Mouse (Mus musculus) T-helper 2 cell (primary cell): ENCODE measurements around the gene Col6a3.

Experiments
- in situ Hi-C: fragments of 300-600 bp; cut with MboI, MseI; formaldehyde crosslinking; loops from one replicate; pipeline ENCODE4 v1.15.1; 2025; ENCODE audit warnings: high pct_unique_total_duplicates

The Col6a3 gene

GRCm38 (mm10) chr1:90843836-90844235 lies at the start of gene Col6a3:
Gene Col6a3, minus strand, starts transcription at chr1:90843971.
- in situ Hi-C loops: no loop called here

DNA sequence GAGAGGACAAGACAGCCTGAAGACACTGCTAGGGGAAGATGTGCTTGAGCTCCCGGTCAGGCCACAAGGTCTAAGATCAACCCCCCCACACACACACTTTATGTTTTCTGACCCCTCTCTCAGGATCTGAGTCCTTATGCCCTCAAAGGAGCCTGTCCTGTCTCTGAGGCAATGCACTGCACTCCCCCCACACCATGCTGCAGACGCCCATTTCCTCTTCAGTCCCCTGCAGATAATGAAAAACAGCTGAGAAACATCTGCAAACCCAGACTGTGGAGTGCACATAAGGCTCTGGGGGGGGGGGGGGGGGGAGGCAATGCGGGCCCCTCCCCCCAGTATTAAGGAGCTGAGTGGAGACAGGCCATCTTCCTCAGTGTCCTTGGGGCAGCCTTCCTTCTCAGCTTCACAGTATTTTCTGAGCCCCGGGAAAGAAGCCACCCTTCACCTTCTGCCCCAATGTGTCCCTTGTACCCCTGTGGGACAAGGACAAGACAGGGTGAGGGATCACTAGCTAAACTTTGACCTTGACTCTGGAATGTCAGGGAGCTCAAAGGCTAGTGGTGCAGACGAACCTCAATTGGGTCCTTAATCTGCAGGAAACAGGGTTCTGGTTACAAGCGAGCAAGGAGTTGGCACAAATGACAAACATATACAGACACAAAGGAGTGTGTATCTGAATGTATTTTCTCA lies 42.1 kb upstream of the Col6a3 start:
- in situ Hi-C loops: no loop called here

DNA sequence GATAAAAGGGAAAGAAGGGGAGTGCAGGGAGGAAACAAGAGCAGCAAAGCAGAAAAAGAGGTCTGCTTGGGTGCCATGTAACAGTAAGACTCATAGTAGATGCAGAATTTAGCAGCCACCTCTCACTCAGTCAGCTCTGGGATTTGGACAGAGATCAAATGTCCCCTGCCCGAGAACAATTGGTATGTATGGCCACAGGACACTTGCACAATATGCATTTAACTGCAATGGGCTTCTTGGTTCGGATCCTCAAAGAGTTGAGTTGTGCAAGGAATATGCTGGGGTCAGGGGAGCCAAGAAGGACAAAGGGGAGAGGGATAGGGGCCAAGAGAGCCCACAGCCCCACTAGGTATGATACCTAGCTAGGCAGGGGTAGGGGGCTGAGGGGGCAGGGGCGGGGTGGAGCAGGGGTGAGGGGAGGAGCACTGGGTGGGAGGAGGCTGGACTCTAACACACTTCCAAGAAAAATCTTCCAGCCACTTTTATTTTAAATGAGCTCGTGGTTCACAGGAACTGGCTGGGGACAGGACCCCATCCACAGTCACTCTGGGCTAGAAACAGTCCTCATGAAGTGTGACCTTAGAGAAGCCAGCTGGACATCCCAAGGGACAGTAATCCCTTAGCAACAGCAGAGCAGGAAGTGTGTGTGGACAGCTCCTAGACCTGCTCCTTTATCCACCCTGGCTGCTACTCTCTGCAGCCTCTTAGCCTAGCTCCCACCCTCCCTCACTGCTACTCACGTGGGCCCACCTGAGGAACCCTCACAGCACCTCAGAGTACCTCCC lies 32.9 kb upstream of the Col6a3 start:
- in situ Hi-C loops: loop anchor here (10.0 kb wide), 1 partner anchor 1982 kb away; no protein-coding TSS in a partner anchor

DNA sequence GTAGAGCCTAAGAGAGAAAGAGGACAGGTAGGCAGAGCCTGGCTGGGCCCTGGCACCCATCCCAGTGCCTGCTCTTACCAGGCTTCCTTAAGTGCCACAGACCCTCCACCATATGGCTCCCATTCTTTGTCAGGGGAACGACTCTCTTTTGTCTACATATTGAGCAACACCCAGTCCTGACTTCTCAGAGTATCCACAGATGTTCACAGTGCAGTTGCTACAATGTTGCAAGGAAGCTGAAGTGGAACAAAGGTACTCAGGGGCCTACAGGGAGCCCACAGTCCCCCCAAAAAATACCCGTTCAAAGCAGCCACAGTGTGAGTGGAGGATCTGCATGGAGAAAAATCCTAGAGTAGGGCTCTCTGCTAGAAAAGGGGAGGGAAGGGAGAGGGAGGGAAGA lies 32.2 kb upstream of the Col6a3 start:
- in situ Hi-C loops: loop anchor here (10.0 kb wide), 1 partner anchor 1981 kb away; no protein-coding TSS in a partner anchor

DNA sequence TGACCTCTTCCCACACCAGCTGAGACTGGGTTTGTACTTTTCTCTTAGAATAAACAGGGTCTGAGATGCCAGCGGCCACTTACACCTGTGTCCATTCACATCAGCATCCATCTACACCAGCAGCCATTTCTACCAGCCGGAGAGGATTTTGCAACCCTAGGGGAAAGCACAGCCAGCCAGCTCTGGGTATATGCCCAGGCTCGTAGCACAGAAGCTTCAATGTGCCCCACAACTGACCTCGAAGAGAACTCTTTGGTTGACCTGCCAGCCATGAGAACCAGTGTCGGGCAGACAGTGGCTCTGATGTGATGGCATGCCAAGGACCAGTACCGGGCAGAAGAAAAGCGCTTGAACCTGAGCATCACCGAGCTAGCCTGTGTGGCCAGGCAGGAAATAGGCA lies 31.6 kb upstream of the Col6a3 start:
- in situ Hi-C loops: loop anchor here (10.0 kb wide), 1 partner anchor 1981 kb away; no protein-coding TSS in a partner anchor

GRCm38 (mm10) chr1:90870581-90870980 lies 26.8 kb upstream of the Col6a3 start:
- in situ Hi-C loops: loop anchor here (10.0 kb wide), 1 partner anchor 1976 kb away; no protein-coding TSS in a partner anchor

- in situ Hi-C loops: loop anchor here (10.0 kb wide), 1 partner anchor 1378 kb away; no protein-coding TSS in a partner anchor
These were observed 23.0 kb upstream of the Col6a3 start for GRCm38 (mm10) chr1:90866734-90867133.

DNA sequence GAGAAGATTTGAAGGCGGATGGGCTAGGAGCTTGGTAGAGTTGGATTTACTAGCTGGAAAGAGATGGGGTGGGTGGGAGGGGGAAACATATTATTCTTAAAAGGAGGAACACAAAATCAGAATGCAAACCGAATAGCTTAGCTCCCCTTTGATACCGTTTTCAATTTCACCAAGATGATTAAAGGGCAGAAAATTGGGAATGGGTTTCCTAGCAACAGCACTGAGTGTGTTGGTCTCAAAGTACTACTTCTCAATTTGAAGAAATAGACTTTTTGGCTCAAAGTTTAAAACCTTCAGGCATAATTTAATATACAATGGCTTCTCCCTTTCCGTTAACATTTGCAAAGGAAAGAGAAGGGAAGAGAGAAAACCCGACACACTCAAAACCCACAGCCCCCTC lies 12.1 kb upstream of the Col6a3 start:
- in situ Hi-C loops: no loop called here

- in situ Hi-C loops: loop anchor here (5.0 kb wide), 1 partner anchor 203 kb away; no protein-coding TSS in a partner anchor
These were observed 6.1 kb upstream of the Col6a3 start for GRCm38 (mm10) chr1:90849836-90850235.

DNA sequence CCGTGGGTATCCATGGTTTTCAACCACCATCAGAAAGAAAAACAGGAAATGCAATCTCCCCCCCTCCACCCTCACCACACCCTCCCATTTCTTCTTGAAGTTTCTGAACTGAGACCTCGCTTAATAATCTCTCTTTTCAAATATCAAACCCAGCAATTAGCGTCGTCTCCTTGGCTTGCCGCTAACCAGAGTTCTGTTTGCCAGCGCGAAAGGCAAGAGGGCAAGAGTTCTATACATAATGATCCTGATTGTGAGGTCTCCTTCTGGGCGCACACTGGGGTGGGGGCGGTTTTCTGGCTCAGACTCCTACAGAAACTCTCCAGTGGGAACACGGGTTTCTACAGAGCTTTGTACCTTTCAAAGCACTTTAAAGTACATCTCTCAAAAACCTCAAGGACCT lies 1.4 kb upstream of the Col6a3 start:
- in situ Hi-C loops: loop anchor here (5.0 kb wide), 1 partner anchor 198 kb away; no protein-coding TSS in a partner anchor

GRCm38 (mm10) chr1:90842789-90843587 lies 783 bp downstream of the Col6a3 start:
- in situ Hi-C loops: no loop called here

- in situ Hi-C loops: no loop called here
These were observed 3.5 kb downstream of the Col6a3 start for GRCm38 (mm10) chr1:90840250-90840649.

GRCm38 (mm10) chr1:90838657-90839056 lies 5.1 kb downstream of the Col6a3 start:
- in situ Hi-C loops: no loop called here

GRCm38 (mm10) chr1:90838221-90838620 lies 5.5 kb downstream of the Col6a3 start:
- in situ Hi-C loops: no loop called here

GRCm38 (mm10) chr1:90836178-90836740 lies 7.5 kb downstream of the Col6a3 start:
- in situ Hi-C loops: no loop called here

DNA sequence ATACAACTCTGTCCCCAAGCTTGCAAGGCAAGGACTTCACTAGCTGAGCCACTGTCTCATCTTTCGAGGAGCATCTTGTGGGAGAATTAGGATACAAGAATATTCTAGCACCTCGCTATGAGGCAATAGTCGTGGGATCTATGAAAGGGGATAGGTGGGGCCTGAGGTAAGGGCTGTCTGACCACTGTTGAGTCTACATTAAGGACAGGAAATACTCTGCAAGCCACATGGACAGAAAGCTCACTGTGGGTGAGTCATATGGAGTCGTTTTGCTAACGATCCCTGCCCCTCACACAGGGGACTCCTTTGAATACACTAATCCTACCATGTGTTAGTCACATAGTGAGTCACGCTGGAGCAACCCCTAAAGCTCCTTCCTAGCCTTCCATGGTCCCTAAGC lies 9.1 kb downstream of the Col6a3 start:
- in situ Hi-C loops: no loop called here

DNA sequence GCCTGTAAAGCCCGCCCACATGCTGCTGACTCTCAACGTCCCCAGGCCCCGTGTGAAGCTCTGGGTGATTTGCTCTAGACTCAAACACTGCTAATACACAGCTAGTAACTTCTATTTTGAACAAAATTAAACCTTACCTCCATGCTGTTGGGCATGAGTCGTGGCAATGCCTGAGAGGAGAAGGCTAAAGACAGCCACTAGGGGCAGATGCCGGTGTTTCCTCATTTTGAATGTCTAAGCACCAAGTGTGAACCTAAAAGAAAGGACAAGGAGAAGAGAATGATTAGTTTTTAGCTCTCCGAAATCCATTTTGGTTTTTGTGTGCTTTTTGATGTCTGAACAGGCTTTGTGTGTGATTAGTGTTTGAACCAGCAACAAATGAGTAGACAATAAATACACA lies 13.8 kb downstream of the Col6a3 start:
- in situ Hi-C loops: no loop called here

- in situ Hi-C loops: no loop called here
These were observed 30.5 kb downstream of the Col6a3 start for GRCm38 (mm10) chr1:90813226-90813625.

- in situ Hi-C loops: no loop called here
These were observed 34.8 kb downstream of the Col6a3 start for GRCm38 (mm10) chr1:90808930-90809329.

- in situ Hi-C loops: no loop called here
These were observed 40.7 kb downstream of the Col6a3 start for GRCm38 (mm10) chr1:90803104-90803503.

DNA sequence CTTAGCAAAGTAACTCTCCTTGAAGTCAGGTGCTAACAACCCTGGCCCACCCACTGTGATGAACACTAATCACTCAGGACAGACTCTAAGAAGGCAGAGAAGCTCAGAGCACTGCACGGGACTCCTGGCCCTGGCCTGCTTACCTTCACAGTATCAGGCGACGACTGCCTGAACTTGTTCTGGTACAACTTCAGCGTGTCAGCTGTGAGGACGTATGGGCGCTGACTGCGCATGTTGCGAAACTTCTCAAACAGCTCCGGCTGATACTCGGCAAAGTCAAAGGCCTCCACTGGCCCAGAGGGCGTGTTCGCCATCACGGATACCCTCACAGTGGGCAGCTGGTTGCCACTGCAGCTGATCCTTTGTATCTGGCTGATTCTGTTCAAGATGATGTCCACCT lies 42.7 kb downstream of the Col6a3 start:
- in situ Hi-C loops: no loop called here
